Mouse (Mus musculus): ENCODE data around the gene Itgb3.
A peak's percentile ranks its signal among the peaks of the same experiment; 100 is the strongest.
"Not testable (repeated sequence)": the region's sequence is repeated elsewhere in the genome, so short reads cannot be mapped to it uniquely, and the experiment has no call there.

Itgb3 gene

GRCm38 (mm10) chr11:104607491-104608245 lies at the start of gene Itgb3:
TSS of gene Itgb3 (plus strand) at chr11:104608000.
- no peak for DNase-seq (ENCODE audit: extremely low read depth, insufficient read length, low spot score)

GRCm38 (mm10) chr11:104558065-104558464 lies 49.7 kb upstream of the Itgb3 start:
- DNase-seq (ENCODE audit: extremely low read depth, insufficient read length, low spot score): no peak

GRCm38 (mm10) chr11:104558651-104559403 lies 49.0 kb upstream of the Itgb3 start:
- no peak for DNase-seq (ENCODE audit: extremely low read depth, insufficient read length, low spot score)

- DNase-seq (ENCODE audit: extremely low read depth, insufficient read length, low spot score): peak; percentile 46
Observed at GRCm38 (mm10) chr11:104560971-104561370, 46.8 kb upstream of the Itgb3 start.

GRCm38 (mm10) chr11:104563496-104563895 lies 44.3 kb upstream of the Itgb3 start:
- no peak for DNase-seq (ENCODE audit: extremely low read depth, insufficient read length, low spot score)

- no peak for DNase-seq (ENCODE audit: extremely low read depth, insufficient read length, low spot score)
Observed at GRCm38 (mm10) chr11:104565172-104565571, 42.6 kb upstream of the Itgb3 start.

GRCm38 (mm10) chr11:104566097-104566496 lies 41.7 kb upstream of the Itgb3 start:
- DNase-seq (ENCODE audit: extremely low read depth, insufficient read length, low spot score): no peak

GRCm38 (mm10) chr11:104566796-104567195 lies 41.0 kb upstream of the Itgb3 start:
- no peak for DNase-seq (ENCODE audit: extremely low read depth, insufficient read length, low spot score)

- DNase-seq (ENCODE audit: extremely low read depth, insufficient read length, low spot score): no peak
Observed at GRCm38 (mm10) chr11:104567736-104568135, 40.1 kb upstream of the Itgb3 start.

- no peak for DNase-seq (ENCODE audit: extremely low read depth, insufficient read length, low spot score)
Observed at GRCm38 (mm10) chr11:104568326-104568725, 39.5 kb upstream of the Itgb3 start.

- DNase-seq (ENCODE audit: extremely low read depth, insufficient read length, low spot score): not testable (repeated sequence)
Observed at GRCm38 (mm10) chr11:104570515-104570914, 37.3 kb upstream of the Itgb3 start.

GRCm38 (mm10) chr11:104571373-104571772 lies 36.4 kb upstream of the Itgb3 start:
- not testable (repeated sequence) for DNase-seq (ENCODE audit: extremely low read depth, insufficient read length, low spot score)

GRCm38 (mm10) chr11:104572091-104572490 lies 35.7 kb upstream of the Itgb3 start:
- no peak for DNase-seq (ENCODE audit: extremely low read depth, insufficient read length, low spot score)

GRCm38 (mm10) chr11:104572566-104572965 lies 35.2 kb upstream of the Itgb3 start:
- no peak for DNase-seq (ENCODE audit: extremely low read depth, insufficient read length, low spot score)

GRCm38 (mm10) chr11:104576772-104577612 lies 30.8 kb upstream of the Itgb3 start:
- DNase-seq (ENCODE audit: extremely low read depth, insufficient read length, low spot score): no peak

- no peak for DNase-seq (ENCODE audit: extremely low read depth, insufficient read length, low spot score)
Observed at GRCm38 (mm10) chr11:104578074-104578473, 29.7 kb upstream of the Itgb3 start.

- no peak for DNase-seq (ENCODE audit: extremely low read depth, insufficient read length, low spot score)
Observed at GRCm38 (mm10) chr11:104579084-104579483, 28.7 kb upstream of the Itgb3 start.

GRCm38 (mm10) chr11:104579575-104579974 lies 28.2 kb upstream of the Itgb3 start:
- no peak for DNase-seq (ENCODE audit: extremely low read depth, insufficient read length, low spot score)

- DNase-seq (ENCODE audit: extremely low read depth, insufficient read length, low spot score): no peak
Observed at GRCm38 (mm10) chr11:104580091-104580490, 27.7 kb upstream of the Itgb3 start.

- no peak for DNase-seq (ENCODE audit: extremely low read depth, insufficient read length, low spot score)
Observed at GRCm38 (mm10) chr11:104580606-104581005, 27.2 kb upstream of the Itgb3 start.
